Mouse (Mus musculus) CH12.LX (cell line): ENCODE results near the gene Gm20388. TPM values are rescaled to one million over a fixed set of nuclear protein-coding genes. Genes with fewer than 3 reads are reported as not detected.

Experiments used
- DNase-seq: peaks from one replicate; pipeline ENCODE4 v3.0.0-alpha.2; 2013; ENCODE audit errors: extremely low read depth
- H3K27ac ChIP-seq: 2 replicates; pipeline ENCODE4 v1.5.1; 2012; ENCODE audit warnings: low read depth, mild to moderate bottlenecking, control low read depth, moderate library complexity; ENCODE audit not compliant: insufficient read depth
- H3K27me3 ChIP-seq: replicated peaks from 2 replicates; pipeline ENCODE3; 2012; ENCODE audit warnings: inconsistent platforms
- H3K36me3 ChIP-seq, 2 experiments: replicated peaks in 1 of 2; 2 replicates each; pipeline versions ENCODE3 to v1.6.1; 2012; ENCODE audit warnings: inconsistent platforms in 1 of 2, low read length in 1 of 2, mild to moderate bottlenecking in 1 of 2, mixed read lengths in 1 of 2, moderate library complexity in 1 of 2; ENCODE audit not compliant: control insufficient read depth in 1 of 2, insufficient read depth in 1 of 2
- H3K4me1 ChIP-seq, 2 experiments: 2 replicates each; pipeline ENCODE4 v1.6.1; 2012; ENCODE audit warnings: inconsistent platforms in 1 of 2, moderate library complexity in 1 of 2; ENCODE audit not compliant: insufficient read depth in 2 of 2, control insufficient read depth in 1 of 2
- H3K4me2 ChIP-seq: 2 replicates; pipeline ENCODE4 v1.6.1; 2012; ENCODE audit warnings: low read depth, mild to moderate bottlenecking, control low read depth; ENCODE audit not compliant: poor library complexity, insufficient read depth, severe bottlenecking
- H3K4me3 ChIP-seq, 3 experiments: fragments of 150-350 bp in 1 of 3; sonication (generic) in 1 of 3; replicated peaks in 1 of 3; 2 replicates each; pipeline versions ENCODE3 to v1.5.1; 2011 to 2012; ENCODE audit warnings: low read depth in 2 of 3, low read length in 2 of 3, mild to moderate bottlenecking in 2 of 3, moderate library complexity in 2 of 3, control low read depth in 1 of 3, improper control_type of control experiment in 1 of 3, inconsistent platforms in 1 of 3, mixed read lengths in 1 of 3; ENCODE audit not compliant: poor library complexity in 1 of 3
- H3K79me2 ChIP-seq: replicated peaks from 2 replicates; pipeline ENCODE4 v1.6.1; 2012; ENCODE audit warnings: mild to moderate bottlenecking, moderate library complexity; ENCODE audit not compliant: control insufficient read depth, poor library complexity, insufficient read depth, severe bottlenecking; ENCODE audit errors: extremely low read depth
- H3K9ac ChIP-seq: 2 replicates; pipeline ENCODE4 v1.6.1; 2012; ENCODE audit warnings: low read depth, mild to moderate bottlenecking, control low read depth, moderate library complexity; ENCODE audit not compliant: insufficient read depth
- H3K9me3 ChIP-seq: replicated peaks from 2 replicates; pipeline ENCODE3; 2012; ENCODE audit warnings: low read length, inconsistent platforms, mixed read lengths
- BHLHE40 ChIP-seq: IDR thresholded peaks from 2 replicates; pipeline ENCODE4 v1.6.1; 2011; ENCODE audit warnings: mild to moderate bottlenecking, low read depth, low read length, improper control_type of control experiment
- CHD1 ChIP-seq: IDR thresholded peaks from 2 replicates; pipeline ENCODE4 v1.6.1; 2012; ENCODE audit warnings: low read depth, low read length, improper control_type of control experiment, inconsistent platforms
- E2F4 ChIP-seq: IDR thresholded peaks from 2 replicates; pipeline ENCODE4 v1.6.1; 2011; ENCODE audit warnings: low read depth, low read length, improper control_type of control experiment; ENCODE audit not compliant: insufficient replicate concordance
- ELF1 ChIP-seq: IDR thresholded peaks from 2 replicates; pipeline ENCODE4 v1.6.1; 2014; ENCODE audit warnings: low read depth, mild to moderate bottlenecking, inconsistent platforms, low read length, improper control_type of control experiment
- GABPA ChIP-seq: IDR thresholded peaks from 2 replicates; pipeline ENCODE4 v1.6.1; 2012; ENCODE audit warnings: low read depth, low read length, improper control_type of control experiment, inconsistent platforms; ENCODE audit not compliant: insufficient replicate concordance
- HCFC1 ChIP-seq: IDR thresholded peaks from 2 replicates; pipeline ENCODE4 v1.6.1; 2012; ENCODE audit warnings: low read depth, mild to moderate bottlenecking, inconsistent platforms, low read length, improper control_type of control experiment
- MAFK ChIP-seq: IDR thresholded peaks from 2 replicates; pipeline ENCODE4 v1.6.1; 2011; ENCODE audit warnings: low read length, improper control_type of control experiment; ENCODE audit not compliant: insufficient replicate concordance
- MEF2A ChIP-seq: IDR thresholded peaks from 2 replicates; pipeline ENCODE4 v1.6.1; 2014; ENCODE audit warnings: low read depth, mild to moderate bottlenecking, inconsistent platforms, low read length, improper control_type of control experiment, borderline replicate concordance
- MXI1 ChIP-seq: IDR thresholded peaks from 2 replicates; pipeline ENCODE4 v1.6.1; 2011; ENCODE audit warnings: mild to moderate bottlenecking, low read depth, low read length, improper control_type of control experiment
- NELFE ChIP-seq: IDR thresholded peaks from 2 replicates; pipeline ENCODE4 v1.6.1; 2011; ENCODE audit warnings: low read depth, low read length, improper control_type of control experiment
- NRF1 ChIP-seq: IDR thresholded peaks from 2 replicates; pipeline ENCODE4 v1.6.1; 2014; ENCODE audit warnings: low read depth, mild to moderate bottlenecking, inconsistent platforms, low read length, improper control_type of control experiment, moderate library complexity
- POLR2A ChIP-seq: IDR thresholded peaks from 2 replicates; pipeline ENCODE4 v1.6.1; 2011; ENCODE audit warnings: low read depth, mild to moderate bottlenecking, improper control_type of control experiment, low read length
- RAD21 ChIP-seq: IDR thresholded peaks from 2 replicates; pipeline ENCODE4 v1.6.1; 2011; ENCODE audit warnings: low read depth, mild to moderate bottlenecking, low read length, improper control_type of control experiment, moderate library complexity
- USF1 ChIP-seq: IDR thresholded peaks from 2 replicates; pipeline ENCODE4 v1.6.1; 2014; ENCODE audit warnings: low read depth, mild to moderate bottlenecking, inconsistent platforms, low read length, improper control_type of control experiment
- ZKSCAN1 ChIP-seq: IDR thresholded peaks from 2 replicates; pipeline ENCODE4 v1.6.1; 2012; ENCODE audit warnings: low read depth, inconsistent platforms, low read length, improper control_type of control experiment, borderline replicate concordance
- ZNF384 ChIP-seq: IDR thresholded peaks from 2 replicates; pipeline ENCODE4 v1.6.1; 2012; ENCODE audit warnings: low read depth, low read length, improper control_type of control experiment, inconsistent platforms
- dilution Hi-C: fragments of 300-500 bp; cut with MboI; formaldehyde crosslinking; loops from 2 replicates; pipeline ENCODE4 v1.14.3; 2020; ENCODE audit warnings: low sequenced_read_pairs; ENCODE audit not compliant: extremely low pct_unique_long_range_greater_than_20kb, extremely low pct_ligation_motif_present
- in situ Hi-C: fragments of 300-500 bp; cut with MboI; formaldehyde crosslinking; loops from 3 replicates; pipeline ENCODE4 v1.14.3; 2019; ENCODE audit warnings: low sequenced_read_pairs, low pct_ligation_motif_present, low pct_unique_long_range_greater_than_20kb, mixed read lengths
- polyA plus RNA-seq: library from polyadenylated mRNA; unstranded; fragments of >175 nt; gene quantifications from 2 replicates; pipeline ENCODE4 v1.2.1, GENCODE M21; 2012; ENCODE audit warnings: low read depth; ENCODE audit not compliant: insufficient read length
- total RNA-seq, 2 experiments: library from RNA; depleted of rRNA; stranded (reverse); fragments of 300-350 nt in 1 of 2; fragments of >200 nt in 1 of 2; gene quantifications; 2 replicates each; pipeline ENCODE4 v1.2.3; 2012 to 2014

Gene Gm20388
- total and polyA plus RNA-seq, 3 experiments, result 14.8 to 26.3 (median 22.2) TPM

DNA sequence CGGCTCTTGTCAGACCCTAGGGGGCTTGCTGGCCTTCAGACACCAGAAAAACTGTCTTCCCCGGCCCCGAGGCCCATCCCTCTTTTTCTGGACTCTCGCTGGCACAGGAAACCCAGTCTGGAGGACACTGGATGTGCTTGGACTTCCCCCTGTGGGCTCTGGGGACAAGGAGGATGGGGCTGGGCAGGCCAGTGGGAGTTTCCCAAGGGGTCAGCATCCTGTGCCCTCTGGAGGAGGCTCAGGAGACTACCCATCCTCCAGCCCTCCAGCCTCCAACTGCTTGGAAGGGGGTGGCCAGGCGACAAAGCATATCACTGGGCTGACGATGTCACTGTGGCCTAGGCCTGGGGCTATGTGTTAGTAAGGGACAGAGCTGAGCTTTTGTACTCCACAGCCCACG lies 898.4 kb downstream of the Gm20388 start:
- no peak for DNase-seq
- Histone ChIP-seq H3K4me2 (no peak overlapping the region), H3K79me2 (no peaks in the 10 kb centered on the region), H3K4me1 (peaks cover 16 to 30% of the 10 kb centered on the region in 2 experiments), H3K9ac (no peak overlapping the region), H3K27me3 (peaks cover 70% of the 10 kb centered on the region), H3K4me3 (no peak overlapping the region), H3K27ac (no peak overlapping the region), H3K36me3 (no peaks in the 10 kb centered on the region), H3K9me3 (no peaks in the 10 kb centered on the region)
- TF ChIP-seq RAD21 (no peak), MXI1 (no peak), ZNF384 (no peak), NELFE (no peak), GABPA (no peak), MAFK (no peak), ZKSCAN1 (no peak), MEF2A (no peak), BHLHE40 (no peak), CHD1 (no peak), NRF1 (no peak), ELF1 (no peak), E2F4 (no peak), POLR2A (no peak), USF1 (no peak)
- dilution Hi-C loops (no loop called here), in situ Hi-C loops (no loop called here)

DNA sequence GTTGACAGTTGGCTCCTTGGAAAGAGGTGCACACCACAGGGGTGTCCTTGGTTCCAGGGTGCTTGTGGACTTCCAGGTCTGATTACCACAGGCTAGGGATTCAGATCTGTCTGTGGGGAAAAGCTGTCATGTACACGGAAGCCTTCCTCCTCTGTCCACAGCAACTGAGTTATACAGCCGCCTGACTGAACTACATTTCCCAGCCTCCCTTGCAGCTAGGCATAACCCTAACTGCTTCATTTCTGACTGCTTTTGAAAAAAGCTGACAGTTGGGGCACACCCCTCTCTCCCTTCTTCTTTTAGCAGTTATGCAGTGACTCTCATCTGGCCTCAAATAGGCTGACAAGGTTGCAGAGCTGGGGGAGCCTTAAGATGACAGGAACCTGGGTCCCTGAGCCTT lies 901.3 kb downstream of the Gm20388 start:
- no peaks in the 10 kb centered on the region for H3K9me3 ChIP-seq
- dilution Hi-C loops (no loop called here), in situ Hi-C loops (loop anchor here (10.0 kb wide), 1 partner anchor 253 kb away; no protein-coding TSS in a partner anchor)
- no peak overlapping the region for H3K4me2 ChIP-seq
- H3K4me3 ChIP-seq, result no peak overlapping the region
- peaks cover 15 to 25% of the 10 kb centered on the region in 2 experiments for H3K4me1 ChIP-seq
- no peak for DNase-seq
- no peak overlapping the region for H3K27ac ChIP-seq
- H3K79me2 ChIP-seq, result no peaks in the 10 kb centered on the region
- no peak overlapping the region for H3K9ac ChIP-seq
- peak; percentile 73 for TF ChIP-seq HCFC1
- no peak for TF ChIP-seq POLR2A
- H3K27me3 ChIP-seq, result peaks cover 52% of the 10 kb centered on the region
- no peaks in the 10 kb centered on the region for H3K36me3 ChIP-seq
